Mouse (Mus musculus): ENCODE data around the gene Ap4s1.

- no peak for TF ChIP-seq CTCF (IDR thresholded peaks at IDR 0.05; ENCODE audit: control insufficient read depth, insufficient read depth, low read length)
- TF ChIP-seq POLR2A (IDR thresholded peaks at IDR 0.05; ENCODE audit: borderline replicate concordance, control insufficient read depth, low read depth, low read length): no peak
Observed at GRCm38 (mm10) chr12:51694966-51695365, 4.1 kb downstream of the Ap4s1 start.
